Mouse (Mus musculus): ENCODE results near the gene Mut.

DNA sequence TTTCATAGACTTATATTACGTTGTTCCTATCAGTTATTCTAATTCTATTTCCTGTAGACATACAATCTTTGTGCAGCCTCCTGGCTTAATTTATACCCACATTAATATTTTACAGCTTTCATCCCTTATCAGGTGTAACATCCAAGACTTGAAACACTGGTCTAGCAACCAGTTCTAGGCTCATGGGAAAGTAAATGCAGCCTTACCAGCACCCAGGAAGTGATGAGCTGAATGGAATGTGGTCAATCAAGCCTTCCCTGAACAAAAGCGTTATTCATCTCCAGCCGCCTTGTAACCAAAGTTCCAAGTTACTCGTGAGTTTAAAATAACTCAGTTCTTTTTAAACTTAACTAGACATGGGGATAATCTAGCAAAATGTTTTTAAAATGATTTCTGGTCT lies 49.3 kb upstream of the Mut start:
- TF ChIP-seq CTCF (IDR thresholded peaks at IDR 0.05; ENCODE audit: extremely low read depth, insufficient read depth, low read length) (no peak), POLR2A (IDR thresholded peaks at IDR 0.05; ENCODE audit: extremely low read depth, insufficient read depth, low read length) (no peak)

Measured in cortical plate, adult 2 months (tissue).